Mouse (Mus musculus) thymus, adult 18-20 months (tissue): ENCODE results near the gene Ostm1.

Experiments used
- DNase-seq, 2 experiments: peaks; one replicate each; pipeline ENCODE4 v3.0.0; 2022; ENCODE audit warnings: mixed read lengths in 2 of 2

The Ostm1 gene

DNA sequence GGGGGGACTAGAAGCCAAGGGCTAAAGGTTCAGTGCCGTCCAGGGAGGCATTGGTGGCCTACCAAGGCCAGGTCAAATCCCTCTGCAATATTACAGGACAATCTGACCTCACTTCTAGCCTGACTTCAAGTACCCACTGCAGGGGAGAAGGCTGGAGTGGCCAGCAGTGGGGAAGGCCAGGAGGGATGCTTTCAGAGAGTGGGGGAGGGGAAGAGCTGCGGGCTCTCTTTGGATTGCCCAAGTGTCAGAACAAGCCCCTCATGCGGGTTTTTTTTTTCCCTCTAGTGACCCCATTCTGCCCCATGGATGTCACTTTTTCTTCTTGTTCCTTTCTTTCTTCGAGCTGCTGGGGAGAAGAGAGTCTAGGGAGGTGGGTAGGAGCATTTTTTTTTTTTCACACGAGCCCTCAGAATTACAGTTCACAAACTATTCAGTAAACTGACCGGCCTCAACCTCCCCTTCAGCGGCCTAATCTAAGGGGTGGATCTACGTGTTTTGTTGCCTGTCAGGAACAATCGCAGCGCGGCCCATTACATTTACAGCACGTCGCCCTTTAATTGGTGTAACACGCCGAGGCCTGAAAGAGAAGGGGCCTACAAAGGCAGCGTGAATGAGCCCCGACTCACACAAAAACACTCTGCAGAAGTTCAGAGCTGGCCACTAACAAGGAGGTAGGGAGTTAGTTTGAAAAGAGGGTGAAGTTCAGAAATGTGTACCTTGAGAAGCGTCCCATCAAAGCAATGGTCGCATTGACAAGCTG, 47.2 kb downstream of the Ostm1 start:
- no peak for DNase-seq

- no peak for DNase-seq
Measured at GRCm38 (mm10) chr10:42631754-42632452, 48.3 kb downstream of the Ostm1 start.

DNA sequence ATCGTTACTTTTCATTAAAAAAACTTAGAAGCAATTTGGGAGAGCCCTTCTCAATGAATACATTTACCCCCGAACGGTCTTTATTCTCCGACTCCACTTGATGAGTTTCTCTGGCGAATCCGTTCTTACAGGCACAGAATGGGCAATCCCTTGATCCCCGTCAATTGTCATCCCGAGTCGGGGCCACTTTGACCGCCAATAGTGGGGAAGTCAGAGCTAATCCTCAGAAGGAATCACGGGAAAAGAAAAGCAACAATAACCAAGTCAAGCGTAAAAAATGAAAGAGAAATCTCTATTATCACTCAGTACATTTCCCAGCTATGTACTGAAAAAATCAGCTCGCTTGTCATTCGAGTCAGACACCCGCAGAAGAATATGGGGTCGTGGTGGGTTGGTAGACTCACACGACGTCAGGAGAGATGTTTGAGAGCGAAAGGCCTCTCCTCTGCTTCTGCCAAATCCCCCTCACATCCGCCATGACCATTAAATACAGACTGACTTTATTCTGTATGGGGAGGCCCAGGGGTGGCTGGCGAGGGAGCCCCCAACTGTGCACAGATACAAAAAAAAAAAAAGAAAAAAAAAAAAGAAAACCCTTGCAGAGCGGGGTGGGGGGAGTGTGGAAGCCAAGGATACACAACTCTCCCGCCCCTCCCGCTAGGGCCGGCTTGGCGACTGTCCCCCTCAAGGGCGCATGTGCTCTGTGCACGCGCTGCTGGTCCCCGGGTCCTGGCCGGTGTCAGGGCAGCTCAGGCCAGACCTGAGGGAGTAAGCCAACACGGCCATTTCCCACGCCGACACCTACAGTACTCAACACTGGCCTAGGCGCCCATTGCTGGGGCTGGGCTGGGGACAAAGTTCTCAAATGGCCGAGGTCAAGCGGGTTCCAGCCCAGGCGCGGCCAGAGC, 49.1 kb downstream of the Ostm1 start:
- DNase-seq: no peak

DNA sequence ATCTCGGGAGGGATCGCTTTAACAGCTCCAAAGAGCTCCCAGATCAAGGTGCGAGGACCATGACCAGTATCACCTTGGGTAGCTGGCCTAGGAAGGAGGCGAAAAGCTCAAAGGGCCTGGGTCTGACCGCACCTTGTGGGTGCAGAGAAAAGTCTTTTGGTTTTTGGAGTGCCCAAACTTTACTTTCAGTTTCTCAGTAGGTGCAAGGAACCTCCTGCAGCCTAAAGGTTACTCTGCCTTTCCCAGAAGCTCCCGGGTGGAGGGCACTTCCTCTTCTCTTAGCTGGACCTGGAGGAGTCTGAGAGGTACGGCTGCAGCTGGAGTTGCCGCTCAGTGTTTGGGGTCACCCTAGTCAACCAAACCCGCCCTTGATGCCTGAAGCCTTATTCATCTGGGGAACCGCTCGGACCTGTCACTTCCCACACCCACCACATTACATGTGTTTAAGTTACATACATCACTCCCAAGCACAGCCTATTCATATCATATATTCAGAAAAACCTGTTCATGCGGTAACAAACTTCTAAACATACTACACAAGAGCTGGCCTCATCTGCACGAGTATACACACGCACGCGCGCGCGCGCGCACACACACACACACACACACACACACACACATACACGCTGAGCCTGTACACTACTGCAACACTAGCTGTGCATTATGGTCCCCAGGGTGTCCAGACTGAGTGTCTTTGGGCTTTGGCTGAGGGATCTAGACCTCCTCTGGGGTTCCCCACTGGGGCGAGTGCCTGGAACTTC, 49.9 kb downstream of the Ostm1 start:
- no peak for DNase-seq

DNA sequence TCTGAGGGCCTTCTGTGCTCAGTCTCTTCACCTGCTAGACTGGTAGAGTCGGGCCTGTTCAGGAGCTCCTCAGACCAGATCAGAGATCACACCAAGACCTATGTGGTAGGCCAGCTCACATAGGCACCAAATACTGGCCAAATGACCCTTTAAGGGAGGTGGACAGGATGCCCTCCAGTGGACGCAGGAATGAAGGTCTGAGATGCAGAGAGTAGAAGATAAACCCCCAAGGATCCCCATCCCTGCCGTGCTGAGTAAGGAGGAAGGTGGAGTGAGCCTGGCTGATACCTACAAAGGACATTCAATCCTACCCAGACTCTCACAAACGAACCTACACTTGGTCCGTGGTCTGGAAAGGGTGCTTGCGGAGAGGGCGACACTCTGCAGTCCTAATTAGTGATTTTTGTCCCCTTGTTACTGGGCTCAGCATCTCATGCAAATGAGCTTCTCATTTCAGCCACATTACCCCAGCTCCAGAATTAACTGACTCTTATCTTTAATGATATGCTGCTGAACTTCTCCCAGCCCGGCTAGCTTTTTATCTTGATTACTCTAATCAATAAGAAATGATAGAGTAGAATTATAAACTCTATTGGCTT, 50.6 kb downstream of the Ostm1 start:
- DNase-seq: no peak

DNA sequence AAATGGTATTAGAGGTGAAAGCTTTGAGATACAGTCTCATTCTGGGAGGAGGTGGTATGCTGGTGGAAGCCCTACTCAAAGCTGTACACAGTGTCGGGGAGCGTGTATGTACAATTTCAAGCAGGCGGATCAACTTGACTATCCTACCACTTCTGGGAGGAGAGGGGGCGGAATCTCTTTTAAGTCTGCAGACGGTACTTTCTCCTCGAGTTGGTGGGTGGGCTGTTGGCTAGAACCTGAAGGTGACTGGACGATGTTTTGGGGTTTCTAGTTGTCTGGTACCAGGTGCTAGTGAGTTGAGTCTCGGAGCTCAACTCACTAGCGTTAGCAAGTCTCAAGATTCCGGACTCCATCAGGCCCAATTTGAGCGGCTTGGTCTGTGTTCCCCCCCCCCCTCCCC, 51.4 kb downstream of the Ostm1 start:
- DNase-seq: no peak

DNA sequence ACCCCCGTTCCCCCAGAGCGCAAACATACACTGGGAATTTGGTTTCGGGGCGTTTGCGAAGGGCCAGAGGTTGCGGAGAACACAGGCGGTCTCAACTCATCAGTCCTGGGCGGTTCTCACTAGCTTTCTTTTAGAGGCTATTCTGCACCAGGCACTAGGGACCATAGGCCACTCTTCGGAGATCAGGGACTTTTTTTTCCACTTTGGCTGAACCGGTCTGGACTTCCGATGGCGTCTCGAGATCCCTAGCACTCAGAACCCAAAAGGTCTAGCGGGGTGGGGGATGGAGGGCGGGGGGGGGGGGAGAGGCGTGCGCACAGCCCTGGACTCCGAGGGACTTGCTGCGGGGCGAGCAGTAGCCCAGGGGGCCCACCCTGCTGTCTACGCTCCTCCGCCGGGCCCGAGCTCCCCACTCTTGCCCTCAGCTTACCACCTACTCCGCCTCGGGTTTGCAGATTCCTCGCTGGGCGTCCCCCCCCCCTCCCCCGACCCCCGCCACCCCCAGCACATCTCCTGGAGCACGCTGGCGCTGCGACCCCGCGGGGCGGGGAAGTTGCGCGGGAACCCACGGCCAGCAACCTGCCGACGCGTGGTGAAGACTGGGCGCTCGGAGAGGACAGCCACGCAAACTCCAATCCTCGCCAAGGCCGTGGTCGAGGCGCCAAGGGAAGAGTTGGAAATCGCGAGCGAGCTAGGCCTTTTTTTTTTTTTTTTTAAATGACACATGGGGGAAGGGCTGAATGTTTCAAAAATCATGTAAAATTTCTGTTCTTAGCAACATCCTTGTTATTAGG, 52.1 kb downstream of the Ostm1 start:
- DNase-seq: no peak

DNA sequence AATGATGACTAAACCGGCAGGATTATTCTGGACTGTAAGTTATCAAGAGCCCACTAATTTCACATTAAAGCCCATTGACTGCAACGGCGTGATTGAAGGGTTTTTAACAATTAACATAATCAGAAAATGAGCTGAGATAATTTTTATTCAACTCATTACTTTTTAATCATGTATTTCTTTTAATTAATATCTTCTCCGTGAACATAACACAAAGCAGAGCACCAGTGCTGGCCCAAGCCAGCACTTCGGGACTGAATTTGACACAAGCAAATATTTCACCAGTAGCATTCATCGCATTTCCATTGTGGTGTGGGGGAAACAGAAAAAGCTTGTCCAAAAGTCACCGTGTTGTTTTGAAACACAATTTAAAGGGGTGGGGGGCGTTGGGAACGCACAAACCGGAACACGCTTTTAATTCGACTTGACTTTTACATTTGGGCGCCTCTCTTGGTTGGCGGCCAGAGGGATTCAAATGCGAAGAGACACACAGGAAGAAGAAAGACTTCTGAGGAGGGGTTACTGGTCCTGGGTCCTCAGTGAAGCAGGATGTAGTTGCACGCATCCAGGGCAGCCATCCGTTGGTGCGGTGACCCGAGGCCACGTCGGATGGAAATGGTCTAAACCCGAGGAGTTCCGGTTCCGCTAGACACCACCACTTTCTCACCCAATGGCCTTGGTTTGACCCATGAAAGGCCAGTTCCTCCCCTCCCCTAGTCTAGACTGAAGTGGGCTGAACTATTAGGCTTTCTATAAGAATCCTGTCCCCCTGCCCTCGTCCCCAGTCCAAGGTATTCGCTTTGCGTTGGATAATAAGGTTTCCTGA, 52.9 kb downstream of the Ostm1 start:
- no peak for DNase-seq

DNA sequence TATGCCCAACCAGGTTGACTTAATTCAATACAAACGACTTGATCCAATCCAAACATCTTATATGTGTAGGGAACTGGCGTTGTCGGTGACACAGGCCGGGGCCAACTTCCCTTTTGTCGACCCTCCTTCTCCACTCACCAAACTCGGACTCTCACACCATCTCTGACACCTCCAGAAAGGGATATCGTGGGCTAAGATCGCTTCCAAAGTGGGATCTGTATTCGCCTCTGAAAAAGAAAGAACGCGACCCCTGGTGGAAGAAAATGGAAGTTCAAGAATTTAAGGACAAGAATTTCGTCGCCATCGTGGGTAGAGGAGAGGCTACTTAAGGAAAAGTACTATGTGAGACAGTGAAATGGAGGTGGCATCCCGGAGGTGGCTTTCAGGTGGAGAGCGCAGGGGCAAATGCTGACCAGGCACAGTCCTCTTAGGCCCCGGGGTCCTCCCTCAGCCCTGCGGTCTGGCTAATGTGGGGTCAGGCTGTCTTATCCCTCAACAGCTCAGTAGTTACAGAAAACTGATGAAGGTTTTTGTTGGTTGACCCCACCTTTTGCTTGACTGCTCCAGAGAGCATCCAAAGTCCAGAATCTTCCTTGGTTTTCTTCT, 53.7 kb downstream of the Ostm1 start:
- no peak for DNase-seq

DNA sequence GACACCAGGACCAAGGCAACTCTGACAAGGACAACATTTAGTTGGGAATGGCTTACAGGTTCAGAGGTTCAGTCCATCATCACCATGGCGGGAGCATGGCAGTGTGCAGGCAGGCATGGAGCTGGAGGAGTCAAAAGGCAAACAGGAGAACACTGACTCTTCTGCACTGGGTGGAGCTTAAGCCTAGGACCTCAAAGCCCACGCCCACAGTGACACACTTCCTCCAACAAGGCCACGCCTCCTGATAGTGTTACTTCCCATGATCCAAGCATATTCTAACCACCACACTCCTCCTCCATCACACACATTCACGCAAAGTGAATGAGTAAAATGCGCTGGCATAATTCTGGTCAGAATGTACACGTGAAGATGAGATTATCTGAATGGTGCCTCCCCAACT, 56.2 kb downstream of the Ostm1 start:
- DNase-seq: no peak

GRCm38 (mm10) chr10:42643638-42644037, 60.0 kb downstream of the Ostm1 start:
- DNase-seq: no peak

- no peak for DNase-seq
Measured at GRCm38 (mm10) chr10:42646340-42646739, 62.7 kb downstream of the Ostm1 start.

DNA sequence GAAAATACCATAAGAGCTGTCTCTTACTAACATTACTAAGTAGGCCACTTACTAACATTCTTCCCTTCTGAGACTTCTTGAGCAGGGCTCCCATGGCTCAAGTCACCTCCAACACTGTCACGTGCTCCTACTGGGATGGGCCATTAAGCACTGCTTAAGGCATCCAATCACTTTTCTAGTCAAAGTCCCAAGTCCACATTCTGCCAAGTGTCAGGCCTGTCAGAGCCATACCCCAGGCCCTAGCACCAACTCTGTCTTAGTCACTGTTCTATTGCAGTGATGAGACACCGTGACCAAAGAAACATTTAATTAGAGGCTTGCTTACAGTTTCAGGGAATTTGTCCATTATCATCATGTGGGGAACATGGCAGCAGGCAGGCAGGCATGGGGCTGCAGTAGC, 78.3 kb downstream of the Ostm1 start:
- no peak for DNase-seq

DNA sequence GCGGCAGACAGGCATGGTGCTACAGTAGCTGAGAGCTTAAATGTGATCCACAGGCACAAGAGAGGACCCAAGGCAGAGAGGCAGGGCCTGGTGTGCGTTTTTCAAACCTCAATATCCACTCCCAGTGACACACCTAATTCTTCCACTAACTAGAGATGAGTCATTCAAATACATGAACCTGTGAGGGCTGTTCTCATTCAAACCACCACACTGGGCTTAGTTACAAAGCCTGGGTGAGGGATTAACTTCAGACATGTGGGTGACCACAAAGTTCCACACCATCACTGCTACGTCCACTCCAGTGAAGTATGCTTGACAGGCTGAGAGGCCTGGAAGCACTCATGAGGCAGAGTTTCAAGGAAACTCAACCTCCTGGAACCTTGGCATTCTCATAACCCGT, 86.3 kb downstream of the Ostm1 start:
- no peak for DNase-seq

DNA sequence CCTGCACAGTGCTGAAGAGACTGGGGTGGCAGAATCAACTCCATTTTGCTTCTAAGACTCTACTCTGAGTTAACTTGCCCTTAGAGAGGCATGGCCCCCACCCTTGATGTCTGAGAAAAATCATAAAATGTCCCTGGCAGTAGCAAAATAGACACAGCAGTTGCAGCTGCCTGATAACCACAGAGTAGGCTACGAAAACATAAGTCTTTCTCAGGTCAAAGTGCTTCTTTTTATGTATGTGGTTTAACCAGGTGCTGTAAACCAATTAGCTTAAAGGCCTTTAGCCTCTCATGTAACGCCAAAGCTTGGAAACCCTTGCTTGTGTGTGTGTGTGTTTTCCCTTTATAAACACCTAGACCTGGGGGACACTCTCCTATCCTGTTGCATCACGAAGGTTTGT, 89.2 kb downstream of the Ostm1 start:
- DNase-seq: no peak

- no peak for DNase-seq
Measured at GRCm38 (mm10) chr10:42675571-42675970, 91.9 kb downstream of the Ostm1 start.

DNA sequence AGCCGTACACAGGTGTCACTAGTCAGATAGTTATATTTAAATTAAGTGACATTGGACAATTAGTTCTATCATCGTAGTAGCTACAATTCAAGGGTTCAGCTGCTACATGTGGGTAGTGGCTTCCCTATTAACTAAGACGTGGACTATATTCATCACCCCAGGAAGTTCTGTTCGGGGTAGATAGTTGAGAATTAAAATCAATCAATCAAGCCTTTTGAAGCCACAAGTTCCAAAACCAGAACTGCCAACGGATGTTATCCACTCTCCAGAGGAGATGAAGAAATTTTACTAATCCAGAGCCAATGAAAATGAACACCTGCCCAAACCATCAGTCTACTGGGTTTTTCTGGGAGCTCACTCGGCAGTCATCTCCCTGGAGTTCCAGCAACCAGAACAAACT, 94.7 kb downstream of the Ostm1 start:
- no peak for DNase-seq

DNA sequence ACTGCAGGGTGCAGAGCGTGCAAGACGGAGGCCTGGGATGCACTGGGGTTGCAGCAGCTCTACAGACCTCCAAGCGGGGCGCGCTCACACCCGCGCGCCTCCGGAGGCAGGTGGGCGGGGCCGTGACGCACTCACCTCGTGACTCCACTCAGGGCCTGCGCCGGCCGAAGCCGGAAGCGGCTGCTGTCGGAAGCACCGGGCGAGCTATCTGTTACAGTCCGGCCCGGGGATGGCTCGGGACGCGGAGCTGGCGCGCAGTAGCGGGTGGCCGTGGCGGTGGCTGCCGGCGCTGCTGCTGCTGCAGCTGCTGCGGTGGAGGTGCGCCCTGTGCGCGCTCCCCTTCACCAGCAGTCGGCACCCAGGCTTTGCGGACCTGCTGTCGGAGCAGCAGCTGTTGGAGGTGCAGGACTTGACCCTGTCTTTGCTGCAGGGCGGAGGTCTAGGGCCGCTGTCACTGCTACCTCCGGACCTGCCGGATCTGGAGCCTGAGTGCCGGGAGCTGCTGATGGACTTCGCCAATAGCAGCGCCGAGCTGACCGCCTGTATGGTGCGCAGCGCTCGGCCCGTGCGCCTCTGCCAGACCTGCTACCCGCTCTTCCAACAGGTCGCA, 95.2 kb downstream of the Ostm1 start:
- peak; percentile 89 to 91 for DNase-seq

DNA sequence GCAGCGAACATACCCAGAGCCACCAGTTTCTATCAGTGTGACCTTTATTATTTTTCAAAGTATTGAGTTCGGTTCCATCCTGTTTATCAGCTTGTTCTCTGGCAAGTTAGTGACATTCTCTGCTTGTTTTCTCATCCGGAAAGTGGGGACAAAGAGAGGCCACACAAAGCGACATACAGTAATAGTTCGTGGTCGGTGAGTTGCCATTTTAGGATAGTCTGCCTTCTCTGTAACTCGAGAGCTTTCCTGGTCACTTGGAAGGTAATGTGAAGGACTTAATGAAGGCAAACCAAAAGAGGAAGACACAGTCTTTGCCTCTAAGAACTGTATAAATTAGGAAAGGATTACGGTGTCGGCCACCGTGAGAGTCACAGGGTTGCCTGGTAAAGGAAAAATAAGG, 96.0 kb downstream of the Ostm1 start:
- DNase-seq: no peak

DNA sequence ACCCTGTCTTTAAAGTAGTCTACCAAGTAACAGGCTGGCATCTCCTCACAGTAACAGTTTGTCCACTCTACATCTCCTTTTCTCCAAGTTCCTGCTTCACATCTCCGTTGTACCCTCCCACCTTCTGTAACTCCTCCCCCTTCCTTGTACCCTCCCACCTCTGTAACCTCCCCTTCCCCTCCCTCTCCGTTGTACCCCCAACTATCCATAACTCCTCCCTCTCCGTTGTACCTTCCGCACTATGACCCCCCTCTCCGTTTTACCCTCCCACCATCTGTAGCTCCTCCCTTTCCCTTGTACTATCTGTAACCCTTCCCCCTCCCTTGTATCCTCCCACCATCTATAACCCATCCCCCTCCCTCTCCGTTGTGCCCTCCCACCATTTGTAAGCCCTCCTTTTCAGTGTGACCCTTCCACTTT, 97.0 kb downstream of the Ostm1 start:
- no peak for DNase-seq
